8 mouse cellular contexts compared by ENCODE assay signal in the genomic region with DNA sequence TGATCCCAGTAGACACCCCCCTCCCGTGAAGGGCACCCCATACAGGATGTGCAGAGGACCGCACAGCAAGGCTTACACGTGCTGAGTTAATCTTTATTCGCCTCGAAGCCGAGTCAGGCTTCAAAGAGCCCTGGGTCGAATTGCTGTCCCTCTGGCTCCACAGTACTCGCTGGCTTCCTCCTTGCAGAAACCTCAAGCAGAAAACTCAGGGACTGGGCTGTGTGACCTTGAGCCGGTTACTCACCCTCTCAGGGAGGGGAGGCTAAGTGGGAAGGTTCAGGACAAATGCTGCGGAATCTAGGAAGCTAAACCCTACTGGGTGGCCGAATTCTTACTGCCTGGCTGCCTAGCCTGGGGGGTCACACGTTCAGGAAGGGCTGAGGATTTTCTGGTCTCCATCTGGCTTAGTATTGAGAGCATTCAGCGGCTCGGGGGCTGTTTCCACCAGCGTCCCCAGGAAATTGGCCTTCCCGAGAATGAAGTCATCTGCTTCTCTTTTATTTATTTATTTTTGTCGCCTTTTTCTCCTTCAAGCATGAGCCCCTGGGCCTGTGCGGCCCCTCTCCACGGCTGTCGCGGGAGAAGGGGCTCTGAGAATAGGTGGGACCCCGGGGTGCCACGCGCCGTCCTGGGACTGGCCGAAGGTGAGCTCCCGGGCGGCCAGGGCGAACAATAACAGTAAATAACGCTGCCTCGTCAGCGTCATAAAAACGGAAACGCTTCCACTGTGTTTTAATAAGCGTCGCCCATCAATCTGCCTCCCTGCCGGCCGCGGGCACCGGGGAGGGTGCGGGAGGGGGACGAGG.
DNase-seq lines count a peak whose midpoint lies in the region.

No protein-coding gene starts in this region.

- H3K27me3 ChIP-seq in splenic B cell, adult 2 months (ENCODE audit: control insufficient read depth, insufficient read depth, low read length, poor library complexity, severe bottlenecking), result no peaks in the 10 kb centered on the region

- DNase-seq in cerebellum, postnatal 14 days, result peak; percentile 76 to 78
- DNase-seq in cerebellum, adult 8-10 months, result no peak
- peak; percentile 34 to 35 for DNase-seq in CD8-positive naive resting alpha-beta T cell, adult 2 months (ENCODE audit: low read depth in 2 of 2, low spot score in 2 of 2)
- peak; percentile 61 for DNase-seq in heart, adult 8-10 months (ENCODE audit: low spot score)
- peak; percentile 86 to 88 for DNase-seq in kidney, adult 8-10 months
- peak; percentile 24 for DNase-seq in lung, postnatal 14 days
- DNase-seq in splenic B cell, adult 2 months (ENCODE audit: low read depth, low spot score), result peak; percentile 66

- H3K4me3 ChIP-seq in brown adipose tissue, adult 24 weeks (ENCODE audit: insufficient read depth, low read depth, low read length), result peak overlapping the region; percentile 57

- peaks cover 16% of the 10 kb centered on the region for H3K4me1 ChIP-seq in brown adipose tissue, adult 24 weeks (ENCODE audit: control insufficient read depth, insufficient read depth, insufficient read length, low read length)

- no peaks in the 10 kb centered on the region for H3K36me3 ChIP-seq in splenic B cell, adult 2 months (ENCODE audit: control insufficient read depth, insufficient read depth, low read length, poor library complexity, severe bottlenecking)

- peak overlapping the region; percentile 97 for H3K27ac ChIP-seq in brown adipose tissue, adult 24 weeks (replicated peaks; ENCODE audit: low read depth, low read length)
